Comparison of ENCODE assay signal across 8 mouse cellular contexts in genomic region chr13:24760351-24760870, GRCm38 (mm10). TPM values are rescaled to one million over a fixed set of nuclear protein-coding genes. Genes with fewer than 3 reads are reported as not detected.
DNase-seq lines count a peak whose midpoint lies in the region; ATAC-seq and TF ChIP-seq lines count a peak whose summit lies in the region.

No protein-coding gene starts in this region.

- no peak overlapping the region; the same call in 1 of the 2 replicates for H3K27ac ChIP-seq in liver, embryonic 11.5 days (ENCODE audit: low read depth, low read length)
- peak overlapping the region; percentile 97; the same call in 1 of the 2 replicates for H3K27ac ChIP-seq in forebrain, embryonic 10.5 days
- H3K27ac ChIP-seq in hindbrain, postnatal 0 days, result no peak overlapping the region
- no peak overlapping the region for H3K27ac ChIP-seq in neural tube, embryonic 13.5 days (replicated peaks)
- no peak overlapping the region for H3K27ac ChIP-seq in cerebellum, adult 2 months (ENCODE audit: insufficient read depth, low read length)
- H3K27ac ChIP-seq in layer of hippocampus, adult 2 months, result no peak overlapping the region

- no peaks in the 10 kb centered on the region for H3K9me3 ChIP-seq in liver, embryonic 11.5 days (ENCODE audit: control insufficient read depth, low read length)
- 0 out of 2 replicates have a peak, but pooled peaks cover 2% of the 10 kb centered on the region for H3K9me3 ChIP-seq in forebrain, embryonic 10.5 days
- no peaks in the 10 kb centered on the region for H3K9me3 ChIP-seq in hindbrain, postnatal 0 days (ENCODE audit: low read length)
- no peaks in the 10 kb centered on the region for H3K9me3 ChIP-seq in neural tube, embryonic 13.5 days

- H3K27me3 ChIP-seq in liver, embryonic 11.5 days (replicated peaks; ENCODE audit: control insufficient read depth, insufficient read depth, low read length), result no peaks in the 10 kb centered on the region
- no peaks in the 10 kb centered on the region for H3K27me3 ChIP-seq in forebrain, embryonic 10.5 days (ENCODE audit: poor library complexity, severe bottlenecking)
- H3K27me3 ChIP-seq in hindbrain, postnatal 0 days (ENCODE audit: insufficient read depth, low read length), result no peaks in the 10 kb centered on the region
- H3K27me3 ChIP-seq in neural tube, embryonic 13.5 days, result no peaks in the 10 kb centered on the region
- no peaks in the 10 kb centered on the region for H3K27me3 ChIP-seq in cerebellum, adult 2 months (ENCODE audit: control insufficient read depth, insufficient read depth, low read length)

- H3K4me2 ChIP-seq in liver, embryonic 11.5 days, result peak overlapping the region; percentile 79
- no peak overlapping the region; the same call in 1 of the 2 replicates for H3K4me2 ChIP-seq in hindbrain, postnatal 0 days (ENCODE audit: low read depth, low read length)
- peak overlapping the region; percentile 69 for H3K4me2 ChIP-seq in neural tube, embryonic 13.5 days

- DNase-seq in liver, embryonic 11.5 days (ENCODE audit: low spot score), result no peak
- no peak for DNase-seq in liver
- DNase-seq in forebrain, embryonic 10.5 days (ENCODE audit: extremely low spot score, low spot score), result no peak
- no peak for DNase-seq in hindbrain, postnatal 0 days (ENCODE audit: low spot score)
- DNase-seq in cerebellum, adult 2 months, result no peak
- no peak for DNase-seq in layer of hippocampus, adult 2 months (ENCODE audit: low spot score in 2 of 2)

- TF ChIP-seq POLR2A in cerebellum, adult 2 months (IDR thresholded peaks at IDR 0.05; ENCODE audit: borderline replicate concordance, insufficient read depth, low read length), result no peak

- peaks cover 32% of the 10 kb centered on the region for H3K36me3 ChIP-seq in liver, embryonic 11.5 days (ENCODE audit: control insufficient read depth, insufficient read depth, low read length)
- peaks cover 52% of the 10 kb centered on the region for H3K36me3 ChIP-seq in forebrain, embryonic 10.5 days (replicated peaks)
- H3K36me3 ChIP-seq in hindbrain, postnatal 0 days (ENCODE audit: insufficient read depth, low read length), result 0 out of 2 replicates have a peak, but pooled peaks cover 3% of the 10 kb centered on the region
- no peaks in the 10 kb centered on the region; the same call in 1 of the 2 replicates for H3K36me3 ChIP-seq in neural tube, embryonic 13.5 days

- 66% methylated on average over 5 of the region's 5 CpGs for WGBS in liver, embryonic 11.5 days
- 77% methylated on average over 5 of the region's 5 CpGs for WGBS in forebrain, embryonic 10.5 days
- WGBS in hindbrain, postnatal 0 days, result 42% methylated on average over 5 of the region's 5 CpGs
- 63% methylated on average over 5 of the region's 5 CpGs for WGBS in neural tube, embryonic 13.5 days
- WGBS in cerebellum, adult 2 months, result 48% methylated on average over 5 of the region's 5 CpGs

- H3K4me1 ChIP-seq in liver, embryonic 11.5 days (replicated peaks; ENCODE audit: control insufficient read depth, insufficient read depth, low read length), result peaks cover 24% of the 10 kb centered on the region
- peaks cover 24% of the 10 kb centered on the region for H3K4me1 ChIP-seq in forebrain, embryonic 10.5 days
- H3K4me1 ChIP-seq in hindbrain, postnatal 0 days (ENCODE audit: insufficient read depth, low read length), result no peaks in the 10 kb centered on the region
- H3K4me1 ChIP-seq in neural tube, embryonic 13.5 days (replicated peaks), result peaks cover 16% of the 10 kb centered on the region
- no peaks in the 10 kb centered on the region for H3K4me1 ChIP-seq in cerebellum, adult 2 months (ENCODE audit: control insufficient read depth, insufficient read depth, low read length)

- H3K4me3 ChIP-seq in liver, embryonic 11.5 days (ENCODE audit: low read depth, low read length), result peak overlapping the region; percentile 95
- peak overlapping the region; percentile 78 for H3K4me3 ChIP-seq in forebrain, embryonic 10.5 days
- H3K4me3 ChIP-seq in hindbrain, postnatal 0 days (ENCODE audit: low read length), result peak overlapping the region; percentile 84; the same call in 1 of the 2 replicates
- peak overlapping the region; percentile 96; the same call in 1 of the 2 replicates for H3K4me3 ChIP-seq in neural tube, embryonic 13.5 days
- no peak overlapping the region for H3K4me3 ChIP-seq in cerebellum, adult 2 months (replicated peaks; ENCODE audit: insufficient read depth, low read depth, low read length)
- H3K4me3 ChIP-seq in layer of hippocampus, adult 2 months, result no peak overlapping the region

- no peak for TF ChIP-seq CTCF in hindbrain, postnatal 0 days (IDR thresholded peaks at IDR 0.05; ENCODE audit: low read depth)
- TF ChIP-seq CTCF in cerebellum, adult 2 months (IDR thresholded peaks at IDR 0.05; ENCODE audit: borderline replicate concordance, insufficient read depth, low read depth, low read length), result no peak
- no peak for TF ChIP-seq CTCF in layer of hippocampus, adult 2 months (conservative IDR thresholded peaks at IDR 0.05)

- no peak for ATAC-seq in liver, embryonic 11.5 days (replicated peaks; ENCODE audit: low FRiP score)
- ATAC-seq in hindbrain, postnatal 0 days, result no peak
- no peak for ATAC-seq in neural tube, embryonic 13.5 days (ENCODE audit: low read depth)
- ATAC-seq in inflammation-experienced regulatory T-cells, adult 6 months, result no peak

- peak overlapping the region; percentile 100 for H3K9ac ChIP-seq in liver, embryonic 11.5 days (ENCODE audit: low read depth, low read length)
- H3K9ac ChIP-seq in hindbrain, postnatal 0 days (replicated peaks; ENCODE audit: low read length), result no peak overlapping the region
- H3K9ac ChIP-seq in neural tube, embryonic 13.5 days, result no peak overlapping the region

RNA-seq across cellular contexts. Expression of gene Gmnn, which starts 1.3 kb away (rescaled TPM):
- polyA plus RNA-seq in liver, embryonic 11.5 days (2014; fragmentation: Nextera tagmentation; extraction: Ambion mirVana), result 212 and 218 TPM in 2 replicates
- polyA plus RNA-seq in forebrain, embryonic 10.5 days (2016; fragmentation: Nextera tagmentation; extraction: Ambion mirVana), result 208 TPM in 2 replicates
- 4.7 and 40.9 TPM in 2 replicates for total RNA-seq in hindbrain, postnatal 0 days (2014; rRNA removed)
- 23.4 and 23.6 TPM in 2 replicates for polyA plus RNA-seq in hindbrain, postnatal 0 days (2015; fragmentation: Nextera tagmentation; extraction: Ambion mirVana)
- 26.3 and 26.7 TPM in 2 replicates for polyA plus RNA-seq in neural tube, embryonic 13.5 days (2015; fragmentation: Nextera tagmentation; extraction: Ambion mirVana)
- polyA plus RNA-seq in cerebellum, adult 2 months (2012; rRNA removed), result 7.9 and 8.3 TPM in 2 replicates
- 1 to 10 TPM; 2.3 to 2.9 TPM for total RNA-seq in layer of hippocampus, adult 2 months (2021)
- 100 to 1,000 TPM in 1 of 3 experiments, 10 to 100 TPM in 2; 25.5 to 101 (median 26.7) TPM for polyA plus RNA-seq in inflammation-experienced regulatory T-cells, adult 6 months (2017; shearing (Covaris generic))

RNA-seq across cellular contexts. Expression of gene Armh2, which starts 19.4 kb away (rescaled TPM):
- not detected in 2 replicates for polyA plus RNA-seq in liver, embryonic 11.5 days (2014; fragmentation: Nextera tagmentation; extraction: Ambion mirVana)
- 0.18 and 0.22 TPM in 2 replicates for polyA plus RNA-seq in forebrain, embryonic 10.5 days (2016; fragmentation: Nextera tagmentation; extraction: Ambion mirVana)
- not detected in 2 replicates for total RNA-seq in hindbrain, postnatal 0 days (2014; rRNA removed)
- not detected in 2 replicates for polyA plus RNA-seq in hindbrain, postnatal 0 days (2015; fragmentation: Nextera tagmentation; extraction: Ambion mirVana)
- not detected in 2 replicates for polyA plus RNA-seq in neural tube, embryonic 13.5 days (2015; fragmentation: Nextera tagmentation; extraction: Ambion mirVana)
- polyA plus RNA-seq in cerebellum, adult 2 months (2012; rRNA removed), result not detected in 2 replicates
- not detected for total RNA-seq in layer of hippocampus, adult 2 months (2021)
- under 1 TPM in 1 of 3 experiments, not detected in 2; 0.70 TPM for polyA plus RNA-seq in inflammation-experienced regulatory T-cells, adult 6 months (2017; shearing (Covaris generic))

RNA-seq across cellular contexts. Expression of gene BC005537, which starts 41.0 kb away (rescaled TPM):
- 18.3 and 18.8 TPM in 2 replicates for polyA plus RNA-seq in liver, embryonic 11.5 days (2014; fragmentation: Nextera tagmentation; extraction: Ambion mirVana)
- polyA plus RNA-seq in forebrain, embryonic 10.5 days (2016; fragmentation: Nextera tagmentation; extraction: Ambion mirVana), result 11.4 TPM in 2 replicates
- 39.2 and 40.8 TPM in 2 replicates for total RNA-seq in hindbrain, postnatal 0 days (2014; rRNA removed)
- polyA plus RNA-seq in hindbrain, postnatal 0 days (2015; fragmentation: Nextera tagmentation; extraction: Ambion mirVana), result 16.4 and 18.1 TPM in 2 replicates
- 20.7 and 21.4 TPM in 2 replicates for polyA plus RNA-seq in neural tube, embryonic 13.5 days (2015; fragmentation: Nextera tagmentation; extraction: Ambion mirVana)
- polyA plus RNA-seq in cerebellum, adult 2 months (2012; rRNA removed), result 106 and 107 TPM in 2 replicates
- 100 to 1,000 TPM; 161 to 169 TPM for total RNA-seq in layer of hippocampus, adult 2 months (2021)
- 10 to 100 TPM; 40.8 to 54.9 (median 47.8) TPM for polyA plus RNA-seq in inflammation-experienced regulatory T-cells, adult 6 months (2017; shearing (Covaris generic))

Comparison
In these comparisons a context has a peak if more than half of its experiments do, and no peak if none do; other contexts are left out.
1. H3K4me3 ChIP-seq: peak in liver, embryonic 11.5 days (single experiment), forebrain, embryonic 10.5 days (single experiment), hindbrain, postnatal 0 days (single experiment) and neural tube, embryonic 13.5 days (single experiment); none in cerebellum, adult 2 months (single experiment) and layer of hippocampus, adult 2 months (single experiment).